In genomic region chr3:87913891-87914290, GRCm38 (mm10) we compare ENCODE assay signal across 18 mouse cellular contexts.
"Had no signal": no experiment of that assay in that cellular context is flagged by ENCODE, and none has a peak within 500 bp of the region (broad histone marks: within the 10 kb centered on the region; RNA-seq: fewer than 3 reads in every experiment).

No protein-coding gene starts in this region.

- DNase-seq: kidney, adult 11 months; kidney, postnatal 10 days; kidney, postnatal 4 days; left cerebral cortex, postnatal 4 days; lung, embryonic 14.5 days; lung, postnatal 10 days; lung, postnatal 4 days; retina, postnatal 1 day; right cerebral cortex, postnatal 4 days; spleen, adult 18-20 months; thymus, adult 2 months; thymus, postnatal 25 days had no signal

- H3K27me3 ChIP-seq: limb, embryonic 15.5 days; neural tube, embryonic 13.5 days; stomach, embryonic 15.5 days had no signal

- H3K4me2 ChIP-seq: limb, embryonic 15.5 days; lung, embryonic 14.5 days; neural tube, embryonic 13.5 days; stomach, embryonic 15.5 days had no signal

- H3K27ac ChIP-seq: layer of hippocampus, adult 2 months; limb, embryonic 15.5 days; midbrain, embryonic 10.5 days; neural tube, embryonic 13.5 days; stomach, embryonic 15.5 days had no signal

- H3K9me3 ChIP-seq: limb, embryonic 15.5 days; midbrain, embryonic 10.5 days; neural tube, embryonic 13.5 days; stomach, embryonic 15.5 days had no signal

- H3K4me3 ChIP-seq: layer of hippocampus, adult 2 months; limb, embryonic 15.5 days; midbrain, embryonic 10.5 days; neural tube, embryonic 13.5 days; stomach, embryonic 15.5 days had no signal

- H3K9ac ChIP-seq: limb, embryonic 15.5 days; lung, embryonic 14.5 days; neural tube, embryonic 13.5 days; stomach, embryonic 15.5 days had no signal

- ATAC-seq: midbrain, embryonic 16.5 days had no signal
